Mouse (Mus musculus): ENCODE results near the gene Prdm10. TPM values are rescaled to one million over a fixed set of nuclear protein-coding genes. Genes with fewer than 3 reads are reported as not detected.

The Prdm10 gene
- total RNA-seq, 2 experiments from 2014 or later: 6.5 to 6.9 TPM

Other genes starting within 250 kb of the Prdm10 start
- 10 to 100 TPM; 34.6 to 42.5 TPM for gene Zbtb44, start 249.9 kb upstream of the Prdm10 start, total RNA-seq (2021)
- under 1 TPM; 0.54 to 0.73 TPM for gene St14, start 148.7 kb upstream of the Prdm10 start, total RNA-seq (2021)
- gene Aplp2, start 68.7 kb upstream of the Prdm10 start, total RNA-seq (2021): 100 to 1,000 TPM; 138 to 143 TPM
- 10 to 100 TPM; 18.9 to 21.2 TPM for gene Nfrkb, start 105.7 kb downstream of the Prdm10 start, total RNA-seq (2021)
- gene Tmem45b, start 183.9 kb downstream of the Prdm10 start, total RNA-seq (2021): under 1 TPM; 0.29 to 0.80 TPM